Mouse (Mus musculus): ENCODE measurements around the gene F930015N05Rik.
A peak's percentile ranks its signal among the peaks of the same experiment; 100 is the strongest.

The F930015N05Rik gene

DNA sequence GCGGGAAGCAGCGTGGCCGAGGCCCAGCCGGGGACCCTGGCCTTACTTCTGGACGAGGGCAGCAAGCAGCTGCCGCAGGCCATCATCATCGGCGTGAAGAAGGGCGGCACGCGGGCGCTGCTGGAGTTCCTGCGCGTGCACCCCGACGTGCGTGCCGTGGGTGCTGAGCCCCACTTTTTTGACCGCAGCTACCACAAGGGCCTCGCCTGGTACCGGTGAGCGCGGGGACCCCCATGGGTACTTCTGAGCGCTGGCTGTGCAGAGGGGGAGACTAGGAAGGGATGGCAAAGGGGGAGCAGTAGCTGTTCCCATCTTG is at the start of gene F930015N05Rik:
F930015N05Rik (minus strand) TSS at position 242 of the 316 bp plus-strand sequence.
- peak; percentile 1 for DNase-seq (ENCODE audit: low read depth, low spot score)

DNA sequence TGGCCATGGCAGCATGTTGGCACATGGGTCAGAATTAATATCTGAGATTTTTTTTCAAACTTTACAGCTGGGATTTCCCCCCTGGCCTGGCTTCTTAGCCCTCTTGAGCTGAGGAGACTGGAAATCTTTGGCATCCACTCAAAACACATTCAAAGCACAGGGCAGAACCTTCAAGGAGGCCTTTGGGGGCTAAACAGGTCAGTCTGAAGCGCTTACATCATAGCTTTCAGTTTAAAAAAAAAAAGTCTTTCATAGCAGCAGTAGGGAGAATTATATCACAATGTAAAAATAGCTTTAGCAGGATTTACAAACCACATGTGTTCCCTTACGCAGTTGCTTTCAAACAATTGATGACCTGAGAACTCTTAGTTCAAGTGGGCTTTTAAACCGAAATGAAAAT is 45.0 kb upstream of the F930015N05Rik start:
- DNase-seq (ENCODE audit: low read depth, low spot score) = no peak

DNA sequence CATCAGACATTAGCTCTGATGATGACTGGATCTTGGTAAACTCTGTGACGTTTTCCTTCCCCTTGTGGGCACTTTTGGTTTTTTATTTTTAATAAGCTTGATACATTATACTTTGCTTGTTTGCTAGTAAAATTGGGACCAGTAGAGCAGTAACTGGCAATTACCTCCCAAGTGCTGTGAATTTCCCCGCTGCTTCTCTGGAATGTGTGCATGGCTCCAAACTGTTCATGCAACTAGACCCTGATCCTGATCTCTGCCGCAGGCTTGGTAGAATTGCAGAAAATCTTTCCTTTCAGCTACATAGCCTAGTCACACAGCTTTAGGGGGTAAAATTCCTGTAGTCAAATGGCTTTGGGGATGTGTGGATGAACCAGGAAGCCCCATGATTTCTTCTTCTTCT is 37.2 kb upstream of the F930015N05Rik start:
- no peak for DNase-seq (ENCODE audit: low read depth, low spot score)

DNA sequence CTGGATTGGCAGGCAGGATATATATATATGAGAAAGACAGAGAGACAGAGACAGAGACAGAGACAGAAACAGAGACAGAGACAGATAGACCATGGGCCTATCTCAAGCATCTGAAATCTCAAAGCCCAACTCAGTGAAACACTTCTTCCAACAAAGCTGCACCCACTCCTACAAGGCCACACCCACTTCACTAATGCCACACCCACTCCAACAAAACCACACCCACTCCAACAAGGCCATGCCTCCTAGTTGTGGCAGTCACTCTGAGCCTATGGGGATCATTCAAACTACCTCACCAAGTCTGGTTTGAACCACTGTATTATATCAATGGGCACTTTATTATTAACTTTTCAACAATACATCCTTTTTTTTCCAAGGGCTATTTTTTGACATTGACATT is 34.2 kb upstream of the F930015N05Rik start:
- DNase-seq (ENCODE audit: low read depth, low spot score) = no peak

DNA sequence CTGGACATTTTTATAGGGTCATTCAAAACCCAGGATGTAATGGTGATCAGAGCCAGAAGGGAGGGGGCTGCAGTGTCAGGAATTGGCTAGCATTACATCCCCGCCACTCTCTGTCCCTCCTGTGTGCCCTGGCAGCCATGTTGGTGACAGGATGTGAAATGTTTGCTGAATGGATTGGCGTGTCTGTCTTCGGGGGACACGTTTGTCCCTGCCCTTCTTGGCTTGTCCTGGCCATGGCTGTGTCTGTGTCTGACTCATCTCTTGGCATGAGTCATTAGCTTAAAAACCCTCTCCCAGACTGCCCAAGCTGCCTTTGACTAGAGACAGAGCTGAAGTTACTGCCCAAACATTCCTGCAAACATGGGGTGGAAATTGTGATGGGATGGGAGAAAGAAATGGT is 32.3 kb upstream of the F930015N05Rik start:
- DNase-seq (ENCODE audit: low read depth, low spot score) = no peak

DNA sequence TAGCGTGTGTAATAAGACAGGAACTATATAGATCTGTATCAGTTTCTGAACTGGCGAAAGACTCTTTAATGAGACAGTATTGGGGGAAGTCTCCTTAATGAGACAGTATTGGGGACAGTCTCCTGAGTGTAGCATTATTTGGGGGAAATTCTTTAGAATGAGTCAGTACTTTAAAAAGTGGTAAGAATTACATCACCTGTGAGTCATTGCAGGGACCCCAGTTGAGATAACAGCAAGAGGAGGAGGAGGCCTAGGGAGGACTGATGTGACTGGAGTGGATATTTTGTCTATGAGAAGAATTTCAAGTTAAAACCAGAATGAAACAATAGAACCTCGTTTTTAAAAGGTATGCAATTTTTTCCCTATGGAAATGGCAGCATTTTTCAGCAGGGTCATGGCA is 25.3 kb upstream of the F930015N05Rik start:
- no peak for DNase-seq (ENCODE audit: low read depth, low spot score)

DNA sequence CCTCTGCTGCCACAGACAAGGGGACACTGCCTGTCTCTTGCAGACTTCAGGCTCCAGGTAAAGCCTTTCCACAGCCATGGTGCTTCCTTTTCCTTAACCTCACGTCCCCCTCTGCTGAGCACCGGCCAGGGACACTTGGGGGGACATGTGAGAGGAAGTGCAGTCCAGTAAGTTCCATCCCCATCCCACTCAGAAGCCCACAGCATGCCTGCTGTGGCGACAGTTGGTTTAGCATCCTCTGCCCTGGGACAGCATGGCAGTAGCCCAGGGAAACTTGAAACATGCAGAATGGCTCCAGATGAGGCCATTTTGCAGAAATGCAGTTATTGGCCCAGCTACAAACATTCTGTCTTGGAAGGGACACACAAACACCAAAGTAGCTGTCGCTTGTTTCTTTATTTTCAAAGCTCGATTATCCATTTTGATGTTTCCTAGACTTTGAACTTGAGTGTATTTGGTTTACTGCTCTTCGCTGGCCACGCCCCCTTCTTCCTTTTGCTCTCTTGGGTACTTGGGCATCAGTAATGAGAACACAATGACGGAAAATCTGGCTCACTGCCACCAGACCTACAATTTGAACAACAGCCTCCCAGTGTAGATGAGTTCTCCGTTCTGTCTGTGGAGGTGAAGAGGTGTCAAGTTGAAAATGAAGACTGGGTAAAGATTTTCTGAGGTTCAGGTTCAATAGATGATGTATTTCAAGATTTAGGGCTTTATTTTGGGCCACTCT is 12.3 kb upstream of the F930015N05Rik start:
- no peak for DNase-seq (ENCODE audit: low read depth, low spot score)

DNA sequence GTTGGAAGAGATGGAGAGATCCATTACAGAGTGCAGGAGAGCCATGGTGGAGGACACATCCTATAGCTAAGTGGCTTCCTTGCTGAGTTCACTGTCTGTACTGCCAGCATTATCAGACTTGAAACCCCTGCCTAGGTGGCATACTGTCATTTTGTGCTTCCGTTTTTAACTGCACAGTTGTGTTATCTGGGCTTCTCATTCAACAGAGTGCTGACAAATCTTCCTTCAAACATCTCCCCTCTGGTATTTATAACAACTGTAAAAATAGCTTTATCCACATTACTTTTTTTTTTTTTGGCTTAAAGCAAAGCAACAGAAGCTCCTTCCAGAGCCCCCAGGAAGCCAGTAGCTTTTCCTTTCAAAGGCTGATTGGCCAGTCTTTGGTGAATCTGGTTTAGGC is 8.8 kb upstream of the F930015N05Rik start:
- DNase-seq (ENCODE audit: low read depth, low spot score) = no peak

DNA sequence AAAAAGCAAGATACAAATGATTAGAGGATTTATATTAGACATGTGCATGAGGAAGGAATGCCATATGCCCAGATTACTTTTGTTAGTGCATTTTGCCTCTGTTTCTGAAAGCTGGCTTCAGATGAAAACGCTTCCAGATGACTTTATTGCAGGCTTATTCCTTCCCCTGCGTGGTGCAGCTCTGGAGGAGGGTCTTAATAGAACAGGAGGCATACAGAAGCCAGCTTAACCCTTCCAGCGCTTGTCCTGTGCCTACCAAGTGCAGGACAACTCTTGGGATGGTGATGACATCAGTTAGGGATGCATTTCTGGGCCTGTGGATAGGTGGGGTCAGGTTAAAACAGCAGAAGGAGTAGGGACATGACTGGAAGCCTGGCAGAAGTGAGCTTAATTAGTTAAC is 6.2 kb upstream of the F930015N05Rik start:
- no peak for DNase-seq (ENCODE audit: low read depth, low spot score)

DNA sequence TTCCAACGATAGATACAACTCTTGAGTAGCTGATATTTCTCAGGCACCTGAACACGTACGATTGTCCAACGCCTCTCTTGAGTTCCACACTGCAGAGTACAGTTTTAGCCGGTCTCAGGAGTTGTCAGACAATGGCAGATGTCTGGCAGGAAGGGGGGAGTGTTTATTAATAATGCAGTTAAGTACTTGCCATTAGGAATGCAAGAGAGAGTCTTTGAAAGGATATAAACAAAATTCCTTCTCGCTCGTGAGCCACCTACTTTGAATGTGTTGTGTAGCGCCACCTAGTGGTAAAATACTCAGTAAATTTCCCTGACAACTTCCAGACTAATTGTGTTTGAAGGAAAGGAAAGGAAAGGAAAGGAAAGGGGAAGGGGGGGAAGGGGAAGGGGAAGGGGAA is 5.7 kb upstream of the F930015N05Rik start:
- peak; percentile 62 for DNase-seq (ENCODE audit: low read depth, low spot score)

DNA sequence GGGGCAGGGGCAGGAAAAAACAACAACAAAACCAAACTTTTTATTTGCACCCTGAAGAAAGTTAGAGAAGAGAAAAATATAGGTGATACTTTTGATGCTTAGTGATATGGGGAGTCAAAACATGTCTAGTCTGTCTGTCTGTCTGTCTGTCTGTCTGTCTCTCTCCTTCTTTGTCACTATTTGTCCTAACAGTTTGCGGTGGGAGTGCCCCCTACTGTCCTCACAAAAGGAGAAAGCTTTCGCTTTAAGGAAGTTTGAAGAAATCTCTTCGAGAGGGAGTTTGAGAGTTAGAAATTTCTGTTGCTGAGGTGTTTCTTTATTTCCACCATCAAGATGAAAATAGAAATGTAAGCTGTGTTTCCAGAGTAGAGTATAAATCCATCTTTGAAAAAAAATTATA is 2.5 kb upstream of the F930015N05Rik start:
- peak; percentile 16 for DNase-seq (ENCODE audit: low read depth, low spot score)

DNA sequence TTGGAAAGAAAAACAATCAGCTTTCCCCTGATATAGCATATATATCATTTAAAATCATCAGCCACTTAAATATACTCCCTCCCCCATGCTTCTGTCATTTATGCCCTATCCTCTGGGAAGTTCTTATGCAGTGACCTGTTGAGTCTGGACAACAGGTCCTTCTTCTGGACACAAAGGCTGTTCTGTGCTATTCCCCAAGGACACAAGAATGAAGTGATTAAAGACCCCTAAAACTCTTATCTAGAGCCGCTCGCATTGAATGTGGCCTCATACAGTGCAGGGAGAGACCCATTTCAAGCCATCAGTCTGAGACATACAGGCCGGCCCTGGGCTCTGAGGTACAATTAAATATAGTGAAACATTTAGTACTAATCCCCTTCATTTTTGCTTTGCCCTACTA is 1.3 kb upstream of the F930015N05Rik start:
- no peak for DNase-seq (ENCODE audit: low read depth, low spot score)

DNA sequence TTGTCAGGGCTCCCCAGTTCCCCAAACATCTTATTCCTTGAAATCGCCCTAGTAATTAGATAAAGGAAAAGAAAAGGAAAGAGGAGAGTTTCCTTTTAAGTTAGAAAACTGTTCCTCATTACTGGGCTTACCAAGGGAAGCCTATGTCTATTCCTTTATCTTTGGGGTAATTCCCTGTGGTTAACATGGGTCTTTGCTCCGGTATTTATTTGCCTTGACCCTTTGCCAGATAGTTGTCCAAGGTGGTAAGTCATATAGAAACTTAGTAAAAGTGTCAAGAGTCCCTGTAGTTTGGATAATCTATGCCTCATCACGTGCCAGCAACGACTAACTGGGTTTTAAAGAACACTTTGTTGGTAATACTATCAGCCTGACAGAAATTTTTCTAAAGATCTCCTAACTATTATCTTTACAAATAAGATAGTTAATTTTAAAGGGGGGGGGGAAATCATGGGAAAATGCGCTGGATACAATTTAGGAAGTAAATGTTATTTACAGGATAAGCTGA is 392 bp upstream of the F930015N05Rik start:
- no peak for DNase-seq (ENCODE audit: low read depth, low spot score)

DNA sequence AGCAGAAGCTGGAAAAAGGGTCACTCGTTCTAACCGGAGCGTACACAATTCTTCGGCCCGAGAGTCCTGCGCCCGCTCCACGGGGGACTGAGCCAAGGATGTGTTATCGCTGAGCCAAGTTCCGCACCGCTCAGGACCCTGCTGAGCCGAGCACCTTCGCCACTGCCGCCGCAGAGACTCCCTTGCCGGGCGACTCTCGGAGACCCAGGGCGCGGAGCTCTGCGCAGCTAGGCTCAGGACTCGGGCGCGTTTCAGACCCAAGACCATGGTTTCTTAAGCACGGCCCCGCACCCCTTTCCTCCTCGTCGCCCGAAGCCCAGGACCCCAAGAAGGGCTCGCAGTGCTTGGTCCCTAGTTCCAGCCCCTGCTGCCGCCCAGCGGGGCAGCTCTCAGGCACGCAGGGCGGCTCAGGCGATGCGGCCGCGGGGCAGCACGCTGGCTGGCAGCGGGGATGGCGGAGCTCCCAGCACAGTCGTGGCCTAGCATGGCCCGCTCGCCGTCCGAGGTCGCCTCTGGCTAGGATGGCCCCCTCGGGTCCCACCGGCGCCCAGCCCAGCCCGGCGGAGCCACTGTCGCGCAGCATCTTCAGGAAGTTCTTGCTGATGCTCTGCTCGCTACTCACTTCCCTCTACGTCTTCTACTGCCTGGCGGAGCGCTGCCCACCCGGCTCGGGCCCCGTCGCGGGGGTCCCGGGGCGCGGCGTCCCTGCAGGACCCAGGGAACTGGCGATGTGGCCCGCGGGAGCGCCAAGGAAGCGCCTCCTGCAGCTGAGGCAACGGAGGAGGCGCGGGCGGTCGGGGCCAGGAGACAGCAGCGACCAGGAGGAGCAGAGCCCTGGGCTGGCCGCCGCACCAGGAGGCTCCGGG is 674 bp downstream of the F930015N05Rik start:
- DNase-seq (ENCODE audit: low read depth, low spot score) = peak; percentile 1

DNA sequence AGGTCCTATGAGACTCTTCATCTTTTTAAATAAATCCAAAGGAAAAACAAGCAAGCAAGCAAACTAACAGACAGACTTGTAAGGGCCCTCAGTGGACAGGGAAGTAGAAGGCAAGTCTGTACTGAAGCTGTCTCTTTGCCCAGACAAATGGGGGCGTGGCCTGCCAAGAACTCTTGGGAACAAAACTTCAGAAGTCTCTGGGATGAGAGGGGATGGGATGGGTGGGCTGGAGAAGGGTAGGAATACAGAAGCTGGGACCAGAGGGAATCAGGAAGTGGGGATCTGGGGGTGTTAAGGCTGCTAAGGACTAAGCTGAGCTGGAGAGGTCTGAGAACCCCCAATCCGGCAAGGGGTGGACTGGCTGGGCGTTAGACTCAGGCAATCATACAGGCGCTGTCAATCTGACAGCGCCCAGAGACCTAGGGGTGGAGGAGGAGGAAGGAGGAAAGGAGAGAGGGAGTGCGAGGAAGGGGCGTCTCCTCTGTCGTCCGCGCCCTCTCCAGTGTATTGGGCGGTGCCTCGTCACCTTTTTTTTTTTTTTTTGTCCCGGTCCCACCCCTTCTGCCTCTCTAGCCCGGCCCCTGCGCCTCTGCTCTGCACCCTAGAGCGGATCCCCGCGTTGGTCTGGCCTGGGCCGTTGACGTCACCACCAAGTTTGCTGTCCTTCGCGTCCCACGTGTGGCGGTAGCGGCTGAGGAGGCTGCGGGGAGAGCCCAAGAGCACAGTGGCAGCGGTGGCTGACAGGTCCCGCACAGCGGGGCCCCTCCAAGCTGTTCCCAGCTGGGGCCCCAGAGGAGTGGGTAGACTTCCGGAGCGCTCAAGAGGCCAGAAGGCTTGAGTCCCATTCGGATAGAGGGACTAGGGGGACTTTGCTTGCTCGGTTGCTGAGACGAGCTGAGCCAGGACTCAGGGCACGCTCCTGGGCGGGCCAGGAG is 1.6 kb downstream of the F930015N05Rik start, which contains the start of gene Hs3st3a1:
Hs3st3a1 (plus strand) TSS at position 722 of the 935 bp plus-strand sequence.
- DNase-seq (ENCODE audit: low read depth, low spot score) = peak; percentile 7

DNA sequence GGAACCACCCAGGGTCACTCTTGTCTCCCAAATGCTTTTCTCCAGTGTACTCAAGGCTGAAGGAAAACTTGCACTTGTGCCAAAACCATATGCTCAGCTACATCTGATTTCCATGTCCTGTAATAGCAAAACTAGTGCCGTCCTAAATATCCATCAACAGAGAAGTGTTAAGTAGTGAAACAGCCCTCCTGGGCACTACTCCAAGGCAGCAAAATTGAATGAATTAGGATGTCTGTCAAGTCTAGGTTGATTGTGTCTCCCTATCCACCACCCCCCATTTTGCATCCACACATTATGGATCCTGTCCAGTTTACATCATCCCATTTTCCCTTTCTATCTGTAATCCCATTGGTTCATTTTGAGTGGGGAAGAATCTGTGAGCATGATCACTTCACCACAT is 17.5 kb downstream of the F930015N05Rik start:
- no peak for DNase-seq (ENCODE audit: low read depth, low spot score)

DNA sequence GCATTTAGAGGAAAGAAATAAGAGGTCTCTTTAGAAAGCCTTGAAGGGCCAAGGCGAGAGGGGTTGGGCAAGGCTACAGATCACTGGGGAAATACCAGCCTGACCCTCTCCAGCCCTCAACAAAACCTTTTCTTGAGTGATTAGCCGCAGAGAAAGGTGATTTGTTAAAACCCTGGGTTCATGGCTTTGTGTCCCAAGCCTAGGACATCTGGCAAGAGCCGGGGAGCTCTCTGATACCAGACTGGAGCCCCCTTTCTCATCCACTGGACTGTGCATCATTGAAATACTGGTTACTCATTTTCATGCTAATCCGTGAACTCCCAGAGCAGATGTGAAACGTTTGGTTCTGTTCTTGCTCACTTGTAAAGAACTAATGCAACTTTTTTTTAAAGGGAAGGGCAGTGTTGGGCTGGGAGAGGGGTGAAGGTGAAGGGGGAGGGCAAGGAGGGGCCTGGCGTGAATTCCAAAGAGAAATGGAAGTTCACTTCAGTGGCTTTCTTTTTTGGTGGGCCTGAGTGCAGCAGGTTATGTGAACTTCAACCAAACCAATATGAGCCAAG is 35.8 kb downstream of the F930015N05Rik start:
- DNase-seq (ENCODE audit: low read depth, low spot score) = no peak

DNA sequence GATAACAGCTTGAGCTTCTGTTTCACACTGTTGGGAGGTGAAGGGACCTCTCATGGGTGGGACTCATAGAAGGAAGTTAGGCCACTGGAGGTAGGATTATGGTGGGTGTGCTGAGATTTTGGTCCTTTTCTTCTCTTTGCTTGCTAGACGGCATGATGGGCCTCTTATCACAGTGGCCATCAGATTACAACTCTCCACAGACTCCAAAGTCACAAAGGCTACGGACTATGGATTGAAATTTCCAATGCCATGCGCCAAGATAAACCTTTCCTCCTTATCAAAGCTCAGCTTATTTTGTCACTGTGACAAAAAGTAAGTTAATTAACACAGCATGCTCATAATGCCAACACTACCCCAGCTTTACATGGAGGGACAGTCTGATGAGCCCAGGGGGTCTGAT is 38.8 kb downstream of the F930015N05Rik start:
- no peak for DNase-seq (ENCODE audit: low read depth, low spot score)

DNA sequence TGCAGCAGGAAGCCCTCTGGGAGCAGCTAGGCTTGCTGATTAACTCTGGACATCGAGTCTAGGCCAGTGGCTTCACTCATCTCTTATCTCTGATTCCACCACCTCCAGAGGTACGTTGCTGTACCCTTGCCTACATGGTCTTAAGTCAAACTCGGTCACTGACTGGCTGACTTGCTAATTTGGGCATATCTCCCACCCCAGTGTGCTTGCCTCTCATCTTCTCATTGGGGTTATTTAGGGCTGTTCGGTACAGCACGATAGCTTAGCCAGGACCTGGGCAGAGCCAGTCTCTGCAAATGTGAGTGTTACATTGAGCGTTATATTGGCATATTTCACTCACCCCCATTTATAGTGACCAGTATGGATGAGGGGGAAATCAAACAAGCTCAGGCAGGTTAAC is 39.5 kb downstream of the F930015N05Rik start:
- no peak for DNase-seq (ENCODE audit: low read depth, low spot score)

DNA sequence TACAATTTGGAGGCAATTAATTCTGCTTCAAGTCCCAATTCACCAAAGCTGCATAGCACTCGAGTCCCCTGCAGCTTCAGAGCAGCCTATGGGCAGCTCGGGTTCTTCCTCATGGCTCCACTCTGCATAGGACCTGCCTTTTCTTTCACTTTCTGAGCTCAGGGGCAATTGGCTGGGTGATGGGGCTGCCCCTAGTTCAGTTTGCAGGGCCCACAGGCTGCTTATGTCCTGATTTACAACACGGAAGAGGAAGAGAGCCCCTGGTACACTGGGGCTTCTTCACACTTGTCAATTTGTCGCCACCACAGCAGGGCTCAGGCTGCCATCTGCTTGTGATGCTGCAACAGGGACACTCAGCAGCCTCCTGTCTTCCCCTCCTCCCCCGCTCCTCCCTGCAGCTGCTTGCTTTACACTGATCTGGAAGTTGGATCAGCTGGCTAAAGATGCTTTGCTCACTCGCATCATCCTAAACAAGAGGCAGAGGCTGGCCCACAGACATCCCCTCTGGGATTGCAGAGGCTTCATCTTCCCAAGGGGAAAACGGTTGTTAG is 40.0 kb downstream of the F930015N05Rik start:
- DNase-seq (ENCODE audit: low read depth, low spot score) = peak; percentile 13

DNA sequence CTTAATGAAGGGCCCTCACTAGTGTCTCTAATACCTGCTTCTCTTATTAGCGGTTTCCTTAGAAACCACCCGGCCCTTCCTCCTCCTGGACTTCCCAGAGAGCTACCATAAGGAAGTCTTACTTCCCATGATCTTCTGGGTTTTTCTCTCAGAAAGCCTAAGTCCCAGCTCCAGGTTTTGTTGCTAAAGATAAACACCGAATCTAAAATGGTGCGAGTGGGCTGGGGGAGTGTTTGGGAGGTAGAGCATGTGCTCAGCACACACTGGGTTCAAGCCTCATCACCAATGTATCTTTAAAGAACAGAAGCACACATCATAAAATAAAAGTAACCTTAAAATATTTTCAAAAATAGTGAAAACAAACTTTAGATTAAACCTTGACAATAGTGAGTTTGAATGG is 50.1 kb downstream of the F930015N05Rik start:
- DNase-seq (ENCODE audit: low read depth, low spot score) = no peak
